Mouse (Mus musculus): ENCODE measurements around the gene Prame. TPM values are rescaled to one million over a fixed set of nuclear protein-coding genes. Genes with fewer than 3 reads are reported as not detected.

Gene Prame
- polyA plus RNA-seq, 1 experiment from 2014 or later: not detected

Other genes starting within 250 kb of the Prame start
- not detected in 2 replicates for gene Gm7903, start 193.9 kb downstream of the Prame start, polyA plus RNA-seq (2015; fragmentation: Nextera tagmentation; extraction: Ambion mirVana)
- gene AV320801, start 133.1 kb downstream of the Prame start, polyA plus RNA-seq (2015; fragmentation: Nextera tagmentation; extraction: Ambion mirVana): not detected in 2 replicates
- gene Nxf7, start 28.9 kb downstream of the Prame start, polyA plus RNA-seq (2015; fragmentation: Nextera tagmentation; extraction: Ambion mirVana): not detected in 2 replicates
- not detected in 2 replicates for gene Tcp11x2, start 66.1 kb upstream of the Prame start, polyA plus RNA-seq (2015; fragmentation: Nextera tagmentation; extraction: Ambion mirVana)
- not detected in 2 replicates for gene Tmsb15a, start 97.6 kb upstream of the Prame start, polyA plus RNA-seq (2015; fragmentation: Nextera tagmentation; extraction: Ambion mirVana)
- 11.5 and 13.1 TPM in 2 replicates for gene Armcx5, start 115.0 kb upstream of the Prame start, polyA plus RNA-seq (2015; fragmentation: Nextera tagmentation; extraction: Ambion mirVana)
- gene Gprasp1, start 115.0 kb upstream of the Prame start, polyA plus RNA-seq (2015; fragmentation: Nextera tagmentation; extraction: Ambion mirVana): 159 and 172 TPM in 2 replicates
- 107 and 112 TPM in 2 replicates for gene Bhlhb9, start 169.9 kb upstream of the Prame start, polyA plus RNA-seq (2015; fragmentation: Nextera tagmentation; extraction: Ambion mirVana)
- gene Gprasp2, start 211.3 kb upstream of the Prame start, polyA plus RNA-seq (2015; fragmentation: Nextera tagmentation; extraction: Ambion mirVana): 145 and 151 TPM in 2 replicates

All from hindbrain, embryonic 13.5 days (tissue).